Mouse (Mus musculus) lung, embryonic 14.5 days (tissue): ENCODE measurements around the gene Prkag3. TPM values are rescaled to one million over a fixed set of nuclear protein-coding genes. Genes with fewer than 3 reads are reported as not detected.
A peak's percentile ranks its signal among the peaks of the same experiment; 100 is the strongest.

Experiments used
- ATAC-seq: fragments of 200-750 bp; cut with Nextera tagmentation; 2 replicates; pipeline ENCODE4 v1.8.0; 2017; ENCODE audit warnings: mild to moderate bottlenecking, moderate TSS enrichment, moderate library complexity; ENCODE audit not compliant: insufficient read depth
- DNase-seq: peaks from one replicate; pipeline ENCODE4 v3.0.0-alpha.2; 2015
- H3K27ac ChIP-seq: fragments of 300-500 bp; sonication (generic); 2 replicates; pipeline ENCODE4 v1.5.1; 2014; ENCODE audit warnings: low read depth, mild to moderate bottlenecking, moderate library complexity
- H3K27me3 ChIP-seq: fragments of 300-500 bp; sonication (generic); 2 replicates; pipeline ENCODE4 v1.6.1; 2014; ENCODE audit warnings: low read length, control low read depth; ENCODE audit not compliant: insufficient read depth
- H3K36me3 ChIP-seq: fragments of 300-500 bp; sonication (generic); 2 replicates; pipeline ENCODE4 v1.6.1; 2014; ENCODE audit warnings: control low read depth; ENCODE audit not compliant: insufficient read depth
- H3K4me1 ChIP-seq: fragments of 300-500 bp; sonication (generic); 2 replicates; pipeline ENCODE4 v1.6.1; 2014; ENCODE audit warnings: antibody characterized with exemption, control low read depth; ENCODE audit not compliant: insufficient read depth
- H3K4me2 ChIP-seq: fragments of 300-500 bp; sonication (generic); 2 replicates; pipeline ENCODE4 v1.6.1; 2014; ENCODE audit warnings: mild to moderate bottlenecking
- H3K4me3 ChIP-seq: fragments of 300-500 bp; sonication (generic); 2 replicates; pipeline ENCODE4 v1.5.1; 2014; ENCODE audit warnings: low read depth, low read length
- H3K9ac ChIP-seq: fragments of 300-500 bp; sonication (generic); 2 replicates; pipeline ENCODE4 v1.6.1; 2014
- H3K9me3 ChIP-seq: fragments of 300-500 bp; sonication (generic); 2 replicates; pipeline ENCODE4 v1.6.1; 2016; ENCODE audit warnings: low read depth, low read length, control low read depth
- CTCF ChIP-seq: IDR thresholded peaks from 2 replicates; pipeline ENCODE4 v1.5.1; 2016; ENCODE audit warnings: antibody characterized with exemption, low read depth
- WGBS: fragments of 180-500 bp; shearing (Covaris S2); extraction: QIAGEN DNeasy Blood & Tissue Kit; methylation state at CpG from one replicate; pipeline ENCODE4 v1.1.7; 2014; 5-methylcytosine and 5-hydroxymethylcytosine counted together
- polyA plus RNA-seq: library from polyadenylated mRNA; unstranded; fragments of >200 nt; fragmentation: Nextera tagmentation; extraction: Ambion mirVana; gene quantifications from 2 replicates; pipeline ENCODE4 v1.2.1, GENCODE M21; 2014

The Prkag3 gene
- polyA plus RNA-seq, 1 experiment from 2014 or later = 0.29 TPM

DNA sequence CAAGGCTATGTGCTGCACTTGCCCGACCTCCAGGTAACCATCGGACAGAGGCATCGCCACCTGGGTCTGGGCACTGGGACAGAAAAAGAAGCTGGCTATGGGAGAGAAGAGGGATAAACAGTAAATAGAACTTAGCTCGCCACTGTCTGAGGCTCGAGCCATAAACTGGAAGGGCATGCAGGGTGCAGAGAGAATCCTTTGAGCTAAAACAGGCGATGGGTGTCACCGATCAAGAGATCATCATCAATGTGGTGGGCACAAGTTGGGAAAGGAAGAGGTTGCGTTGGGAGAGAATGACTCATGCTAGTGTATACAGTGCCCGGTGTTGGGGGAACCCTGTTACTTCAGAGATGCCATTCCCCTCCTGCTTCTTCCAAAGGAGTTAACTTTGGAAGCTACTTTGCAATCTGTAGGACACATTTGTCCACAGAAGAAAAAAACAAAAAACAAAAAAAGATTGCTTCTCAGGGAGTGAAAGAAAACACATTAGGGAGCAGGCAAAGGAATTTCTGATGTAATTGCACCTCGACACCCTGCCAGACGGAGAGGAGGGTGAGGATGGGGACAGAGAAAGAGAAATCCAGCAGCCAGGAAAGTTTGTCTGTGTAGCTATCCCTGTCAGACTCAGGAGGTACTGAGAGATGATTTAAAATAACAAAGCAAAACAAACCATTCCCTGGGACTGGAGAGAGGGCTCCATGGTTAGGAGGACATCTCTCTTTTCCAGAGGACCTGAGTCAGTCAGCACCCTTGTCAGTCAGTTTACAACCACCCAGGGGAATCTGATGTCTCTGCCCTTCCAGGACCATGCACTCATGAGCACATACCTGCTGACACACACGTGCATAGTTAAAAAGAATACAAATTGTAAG lies 34.9 kb downstream of the Prkag3 start:
- Histone ChIP-seq H3K4me2 (peak overlapping the region; percentile 94), H3K4me3 (peak overlapping the region; percentile 46), H3K36me3 (no peaks in the 10 kb centered on the region), H3K4me1 (no peaks in the 10 kb centered on the region), H3K9me3 (no peaks in the 10 kb centered on the region), H3K9ac (peak overlapping the region; percentile 64), H3K27ac (no peak overlapping the region), H3K27me3 (no peaks in the 10 kb centered on the region)
- no peak for TF ChIP-seq CTCF
- WGBS = 22% methylated on average over 12 of the region's 12 CpGs
- no peak for ATAC-seq
- DNase-seq = no peak

DNA sequence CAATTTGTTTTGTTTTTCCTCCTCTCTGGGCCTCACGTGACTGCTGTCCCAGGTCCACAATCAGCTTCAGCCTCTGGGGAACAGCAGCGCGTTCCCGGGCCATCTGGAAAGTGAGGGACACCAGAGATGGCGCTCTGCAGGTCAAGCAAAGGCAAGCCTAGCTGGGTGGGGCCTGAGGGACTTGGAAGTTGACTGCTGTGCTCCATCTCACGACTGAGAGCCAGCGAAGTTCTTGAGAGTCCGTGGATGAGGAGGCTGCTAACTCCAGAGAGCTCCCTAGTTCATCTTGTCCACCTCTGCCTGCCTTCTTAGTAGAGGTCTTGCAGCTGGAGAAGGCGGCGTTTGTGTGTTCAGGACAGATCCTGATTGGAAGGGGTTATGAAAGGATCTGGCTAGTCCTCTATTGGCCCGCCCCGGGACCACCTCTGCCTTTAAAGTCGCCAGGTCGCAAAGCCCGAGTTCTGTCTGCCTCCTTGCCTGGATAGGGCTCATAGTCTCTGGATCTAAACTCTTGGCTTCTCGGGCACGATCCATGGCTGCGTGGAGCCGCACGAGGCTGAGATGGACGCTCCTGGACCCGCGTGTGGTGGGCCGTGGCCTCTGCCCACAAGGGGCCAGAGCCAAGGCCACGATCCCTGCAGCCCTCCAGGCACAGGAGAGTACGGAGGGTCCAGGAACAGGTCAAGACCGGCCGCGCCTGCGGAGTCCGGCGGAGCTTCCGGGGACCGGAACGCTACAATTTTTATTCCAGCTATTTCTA lies 35.7 kb downstream of the Prkag3 start, which contains the start of gene Cyp27a1:
Cyp27a1 (plus strand) TSS at position 476 of the 760 bp plus-strand sequence.
- ATAC-seq (peak; percentile 82), DNase-seq (peak; percentile 76)
- H3K9me3 ChIP-seq = no peaks in the 10 kb centered on the region
- H3K9ac ChIP-seq = peak within 1 kb of the TSS; percentile 64
- TF ChIP-seq CTCF = 0 out of 2 replicates have a peak, but pooled peaks have one; percentile 20
- H3K4me1 ChIP-seq = no peaks in the 10 kb centered on the region
- no peak within 1 kb of the TSS for H3K27ac ChIP-seq
- 1% methylated on average over 35 of the region's 35 CpGs for WGBS
- H3K4me2 ChIP-seq = peak within 1 kb of the TSS; percentile 94
- H3K36me3 ChIP-seq = no peaks in the 10 kb centered on the region
- H3K27me3 ChIP-seq = no peaks in the 10 kb centered on the region
- H3K4me3 ChIP-seq = peak within 1 kb of the TSS; percentile 46

DNA sequence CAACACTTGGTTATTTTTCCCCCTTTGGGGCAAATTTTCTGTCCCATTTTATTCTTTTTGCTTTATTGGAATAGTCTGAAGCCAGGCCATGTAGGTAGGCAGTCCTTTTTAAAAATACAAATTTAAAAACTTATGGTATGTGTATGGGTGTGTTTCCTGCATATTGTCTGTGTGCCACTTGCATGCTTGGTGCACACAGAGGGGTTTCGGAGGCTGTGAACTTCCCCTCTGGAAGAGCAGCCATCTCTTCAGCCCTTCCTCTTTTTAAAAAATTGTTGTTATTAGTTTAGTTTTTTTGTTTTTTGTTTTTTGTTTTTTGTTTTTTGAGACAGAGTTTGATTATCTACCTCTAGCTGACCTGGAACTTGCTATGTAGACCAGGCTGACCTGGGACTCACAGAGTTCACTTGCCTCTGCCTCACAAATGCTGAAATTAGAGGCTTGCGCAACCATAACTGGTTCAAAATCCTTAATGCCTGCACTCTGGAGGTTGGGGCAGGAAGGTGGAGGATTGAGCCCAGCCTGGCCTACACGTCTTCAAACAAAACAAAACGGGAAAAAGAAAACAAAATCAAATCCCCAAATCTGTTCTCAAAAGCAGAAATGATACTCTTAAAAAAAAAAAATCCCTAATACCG lies 36.4 kb downstream of the Prkag3 start:
- Histone ChIP-seq H3K9ac (peak overlapping the region; percentile 64; the same call in 1 of the 2 replicates), H3K4me1 (no peaks in the 10 kb centered on the region), H3K4me2 (peak overlapping the region; percentile 94), H3K4me3 (peak overlapping the region; percentile 46; the same call in 1 of the 2 replicates), H3K27ac (no peak overlapping the region), H3K36me3 (no peaks in the 10 kb centered on the region), H3K9me3 (no peaks in the 10 kb centered on the region), H3K27me3 (no peaks in the 10 kb centered on the region)
- ATAC-seq (no peak), DNase-seq (no peak)
- WGBS = 35% methylated on average over 5 of the region's 5 CpGs
- no peak for TF ChIP-seq CTCF

DNA sequence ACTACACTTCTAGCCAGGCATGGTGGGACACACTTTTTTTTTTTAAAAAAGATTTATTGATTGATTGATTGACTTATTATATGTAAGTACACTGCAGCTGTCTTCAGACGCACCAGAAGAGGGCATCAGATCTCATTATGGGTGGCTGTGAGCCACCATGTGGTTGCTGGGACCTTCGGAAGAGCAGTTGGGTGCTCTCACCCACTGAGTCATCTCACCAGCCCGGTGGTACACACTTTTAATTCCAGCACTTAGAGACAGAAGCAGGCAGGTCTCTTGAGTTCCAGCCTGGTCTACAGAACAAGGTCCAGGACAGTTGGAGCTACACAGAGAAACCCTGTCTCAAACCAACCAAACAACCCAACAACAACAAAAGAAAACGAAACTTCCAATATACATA lies 37.0 kb downstream of the Prkag3 start:
- no peaks in the 10 kb centered on the region for H3K36me3 ChIP-seq
- H3K9ac ChIP-seq = no peak overlapping the region
- ATAC-seq (no peak), DNase-seq (no peak)
- H3K4me3 ChIP-seq = no peak overlapping the region
- no peaks in the 10 kb centered on the region for H3K27me3 ChIP-seq
- H3K4me1 ChIP-seq = no peaks in the 10 kb centered on the region
- WGBS = 75% methylated on average over 4 of the region's 4 CpGs
- no peaks in the 10 kb centered on the region for H3K9me3 ChIP-seq
- no peak overlapping the region for H3K4me2 ChIP-seq
- no peak for TF ChIP-seq CTCF
- no peak overlapping the region for H3K27ac ChIP-seq

DNA sequence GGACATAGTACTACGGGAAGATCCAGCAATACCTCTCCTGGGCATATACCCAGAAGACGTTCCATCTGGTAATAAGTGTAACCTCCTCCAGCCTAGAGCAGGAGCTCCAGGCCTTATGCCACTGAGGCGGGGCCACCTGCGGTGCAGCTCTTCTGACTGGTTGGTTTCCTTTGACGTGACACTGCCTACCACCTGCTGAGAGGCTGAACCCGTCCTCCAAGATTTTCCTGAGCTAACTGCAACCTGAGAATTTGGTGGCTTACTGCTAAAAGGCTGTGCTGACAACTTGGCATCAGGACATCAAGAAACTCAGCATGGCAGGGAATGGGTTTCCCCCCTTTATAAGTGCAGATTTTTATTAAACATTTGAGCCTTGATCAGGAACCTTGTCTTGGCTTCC lies 39.5 kb downstream of the Prkag3 start:
- H3K4me1 ChIP-seq = no peaks in the 10 kb centered on the region
- DNase-seq (no peak), ATAC-seq (no peak)
- WGBS = 30% methylated on average over 6 of the region's 6 CpGs
- H3K27me3 ChIP-seq = no peaks in the 10 kb centered on the region
- H3K9me3 ChIP-seq = no peaks in the 10 kb centered on the region
- no peak overlapping the region for H3K9ac ChIP-seq
- H3K4me3 ChIP-seq = no peak overlapping the region
- TF ChIP-seq CTCF = no peak
- H3K27ac ChIP-seq = no peak overlapping the region
- no peaks in the 10 kb centered on the region for H3K36me3 ChIP-seq
- H3K4me2 ChIP-seq = no peak overlapping the region

DNA sequence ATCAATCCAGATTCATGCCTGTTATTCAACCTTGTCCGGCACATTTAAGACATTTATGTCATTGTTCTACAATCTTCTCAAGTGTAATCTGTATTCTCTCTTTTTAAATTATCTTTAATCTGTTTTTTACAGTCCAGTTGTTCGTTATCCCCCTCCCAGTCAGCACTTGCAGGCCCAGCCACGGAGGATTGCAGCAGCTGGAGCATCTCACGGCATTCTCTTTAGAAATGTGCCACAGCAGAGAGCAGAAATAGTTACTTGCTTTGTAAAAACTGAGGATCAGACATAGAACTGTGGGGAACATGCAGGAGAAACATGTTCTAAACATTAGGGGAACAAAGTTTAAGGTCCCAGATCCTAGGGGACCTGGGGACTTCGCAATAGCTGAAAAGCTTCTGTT lies 44.0 kb downstream of the Prkag3 start:
- Histone ChIP-seq H3K4me1 (no peaks in the 10 kb centered on the region), H3K36me3 (peaks cover 25% of the 10 kb centered on the region), H3K4me3 (no peak overlapping the region), H3K9me3 (no peaks in the 10 kb centered on the region), H3K4me2 (no peak overlapping the region), H3K27ac (peak overlapping the region; percentile 13), H3K27me3 (no peaks in the 10 kb centered on the region), H3K9ac (no peak overlapping the region)
- ATAC-seq = no peak
- TF ChIP-seq CTCF = no peak
- 63% methylated on average over 5 of the region's 5 CpGs for WGBS
- DNase-seq = peak; percentile 43
